Mouse (Mus musculus) embryonic facial prominence, embryonic 11.5 days (tissue): ENCODE results near the gene Cltb. TPM values are rescaled to one million over a fixed set of nuclear protein-coding genes. Genes with fewer than 3 reads are reported as not detected.

Experiments
- ATAC-seq: fragments of 200-750 bp; cut with Nextera tagmentation; replicated peaks from 2 replicates; pipeline ENCODE4 v1.8.0; 2017; ENCODE audit warnings: low read depth; ENCODE audit not compliant: insufficient number of reproducible peaks, low FRiP score, low TSS enrichment
- DNase-seq: peaks from one replicate; pipeline ENCODE4 v3.0.0-alpha.2; 2015; ENCODE audit warnings: low spot score
- H3K27ac ChIP-seq: fragments of 300-500 bp; sonication (generic); replicated peaks from 2 replicates; pipeline ENCODE4 v1.5.1; 2014; ENCODE audit warnings: mild to moderate bottlenecking, low read depth, low read length, control low read depth
- H3K27me3 ChIP-seq: fragments of 300-500 bp; sonication (generic); 2 replicates; pipeline ENCODE4 v1.6.1; 2014; ENCODE audit warnings: mild to moderate bottlenecking, low read length, moderate library complexity, mixed read lengths; ENCODE audit not compliant: control insufficient read depth, insufficient read depth
- H3K36me3 ChIP-seq: fragments of 300-500 bp; sonication (generic); replicated peaks from 2 replicates; pipeline ENCODE4 v1.6.1; 2014; ENCODE audit warnings: low read depth, mild to moderate bottlenecking, low read length, moderate library complexity, mixed read lengths; ENCODE audit not compliant: control insufficient read depth, insufficient read depth
- H3K4me1 ChIP-seq: fragments of 300-500 bp; sonication (generic); 2 replicates; pipeline ENCODE4 v1.6.1; 2014; ENCODE audit warnings: low read length, mixed read lengths; ENCODE audit not compliant: control insufficient read depth, insufficient read depth
- H3K4me2 ChIP-seq: fragments of 300-500 bp; sonication (generic); 2 replicates; pipeline ENCODE4 v1.6.1; 2014; ENCODE audit warnings: low read depth, mild to moderate bottlenecking, control low read depth, low read length, moderate library complexity
- H3K4me3 ChIP-seq: fragments of 300-500 bp; sonication (generic); 2 replicates; pipeline ENCODE4 v1.5.1; 2014; ENCODE audit warnings: low read depth, low read length, control low read depth
- H3K9ac ChIP-seq: fragments of 300-500 bp; sonication (generic); replicated peaks from 2 replicates; pipeline ENCODE4 v1.6.1; 2014; ENCODE audit warnings: mild to moderate bottlenecking, control low read depth, low read length
- H3K9me3 ChIP-seq: fragments of 300-500 bp; sonication (generic); replicated peaks from 2 replicates; pipeline ENCODE4 v1.6.1; 2016; ENCODE audit warnings: mild to moderate bottlenecking, low read length, inconsistent platforms, mixed read lengths; ENCODE audit not compliant: control insufficient read depth
- WGBS: fragments of 180-500 bp; shearing (Covaris S2); extraction: QIAGEN DNeasy Blood & Tissue Kit; methylation state at CpG from one replicate; pipeline ENCODE4 v1.1.7; 2014; 5-methylcytosine and 5-hydroxymethylcytosine counted together
- polyA plus RNA-seq: library from polyadenylated mRNA; unstranded; fragments of >200 nt; fragmentation: Nextera tagmentation; extraction: Ambion mirVana; gene quantifications from 2 replicates; pipeline ENCODE4 v1.2.1, GENCODE M21; 2014

The Cltb gene
- polyA plus RNA-seq, 1 experiment from 2014 or later: 19.4 TPM

- H3K9me3 ChIP-seq: no peaks in the 10 kb centered on the region
- DNase-seq (no peak), ATAC-seq (no peak)
- H3K27me3 ChIP-seq: peaks cover 4% of the 10 kb centered on the region; the same call in 1 of the 2 replicates
- no peaks in the 10 kb centered on the region for H3K36me3 ChIP-seq
- H3K4me2 ChIP-seq: no peak overlapping the region
- H3K4me3 ChIP-seq: no peak overlapping the region
- no peak overlapping the region for H3K27ac ChIP-seq
- H3K9ac ChIP-seq: no peak overlapping the region
- H3K4me1 ChIP-seq: no peaks in the 10 kb centered on the region
- 70% methylated on average over 5 of the region's 5 CpGs for WGBS
Observed at GRCm38 (mm10) chr13:54607204-54607603, 3.9 kb downstream of the Cltb start.

GRCm38 (mm10) chr13:54605426-54605825 is 5.7 kb downstream of the Cltb start:
- no peaks in the 10 kb centered on the region for H3K36me3 ChIP-seq
- WGBS: 70% methylated on average over 5 of the region's 5 CpGs
- DNase-seq (no peak), ATAC-seq (no peak)
- no peaks in the 10 kb centered on the region for H3K4me1 ChIP-seq
- no peak overlapping the region for H3K9ac ChIP-seq
- no peak overlapping the region for H3K27ac ChIP-seq
- H3K4me2 ChIP-seq: no peak overlapping the region
- no peak overlapping the region for H3K4me3 ChIP-seq
- H3K27me3 ChIP-seq: no peaks in the 10 kb centered on the region
- H3K9me3 ChIP-seq: no peaks in the 10 kb centered on the region

GRCm38 (mm10) chr13:54604221-54604620 is 6.9 kb downstream of the Cltb start:
- H3K27ac ChIP-seq: no peak overlapping the region
- no peaks in the 10 kb centered on the region for H3K36me3 ChIP-seq
- DNase-seq (no peak), ATAC-seq (no peak)
- H3K9me3 ChIP-seq: no peaks in the 10 kb centered on the region
- whole genome bisulfite sequencing: 56% methylated on average over 4 of the region's 4 CpGs
- no peak overlapping the region for H3K4me2 ChIP-seq
- H3K9ac ChIP-seq: no peak overlapping the region
- no peaks in the 10 kb centered on the region for H3K4me1 ChIP-seq
- no peaks in the 10 kb centered on the region for H3K27me3 ChIP-seq
- no peak overlapping the region for H3K4me3 ChIP-seq

- DNase-seq (no peak), ATAC-seq (no peak)
- Histone ChIP-seq H3K9me3 (no peaks in the 10 kb centered on the region), H3K4me2 (no peak overlapping the region), H3K27ac (no peak overlapping the region), H3K4me1 (no peaks in the 10 kb centered on the region), H3K27me3 (no peaks in the 10 kb centered on the region), H3K36me3 (no peaks in the 10 kb centered on the region), H3K9ac (no peak overlapping the region), H3K4me3 (no peak overlapping the region)
Observed at GRCm38 (mm10) chr13:54603501-54603900, 7.6 kb downstream of the Cltb start.

GRCm38 (mm10) chr13:54602639-54603111 is 8.5 kb downstream of the Cltb start:
- H3K27ac ChIP-seq: no peak overlapping the region
- WGBS: 41% methylated on average over 3 of the region's 3 CpGs
- H3K4me2 ChIP-seq: no peak overlapping the region
- H3K4me3 ChIP-seq: no peak overlapping the region
- no peak overlapping the region for H3K9ac ChIP-seq
- ATAC-seq: no peak
- H3K36me3 ChIP-seq: no peaks in the 10 kb centered on the region
- H3K27me3 ChIP-seq: no peaks in the 10 kb centered on the region
- DNase-seq: no peak
- H3K4me1 ChIP-seq: no peaks in the 10 kb centered on the region
- no peaks in the 10 kb centered on the region for H3K9me3 ChIP-seq

- Histone ChIP-seq H3K27me3 (no peaks in the 10 kb centered on the region), H3K9ac (no peak overlapping the region), H3K9me3 (no peaks in the 10 kb centered on the region), H3K4me1 (no peaks in the 10 kb centered on the region), H3K27ac (no peak overlapping the region), H3K4me2 (no peak overlapping the region), H3K36me3 (no peaks in the 10 kb centered on the region; the same call in 1 of the 2 replicates), H3K4me3 (no peak overlapping the region)
- no peak for ATAC-seq
- 90% methylated on average over 12 of the region's 12 CpGs for WGBS
- no peak for DNase-seq
Observed at GRCm38 (mm10) chr13:54598622-54599143, 12.5 kb downstream of the Cltb start.

GRCm38 (mm10) chr13:54596870-54597269 is 14.3 kb downstream of the Cltb start:
- Histone ChIP-seq H3K4me3 (no peak overlapping the region), H3K36me3 (no peaks in the 10 kb centered on the region; the same call in 1 of the 2 replicates), H3K9me3 (no peaks in the 10 kb centered on the region), H3K27me3 (no peaks in the 10 kb centered on the region), H3K4me1 (no peaks in the 10 kb centered on the region), H3K27ac (no peak overlapping the region), H3K9ac (no peak overlapping the region), H3K4me2 (no peak overlapping the region)
- WGBS: 70% methylated on average over 5 of the region's 5 CpGs
- DNase-seq (no peak), ATAC-seq (no peak)

GRCm38 (mm10) chr13:54596107-54596690 is 14.9 kb downstream of the Cltb start:
- no peak for DNase-seq
- H3K36me3 ChIP-seq: no peaks in the 10 kb centered on the region; the same call in 1 of the 2 replicates
- no peaks in the 10 kb centered on the region for H3K27me3 ChIP-seq
- no peak overlapping the region for H3K27ac ChIP-seq
- 86% methylated on average over 8 of the region's 8 CpGs for WGBS
- H3K4me3 ChIP-seq: no peak overlapping the region
- H3K4me1 ChIP-seq: 0 out of 2 replicates have a peak, but pooled peaks cover 5% of the 10 kb centered on the region
- H3K4me2 ChIP-seq: no peak overlapping the region
- no peak for ATAC-seq
- H3K9me3 ChIP-seq: no peaks in the 10 kb centered on the region
- H3K9ac ChIP-seq: no peak overlapping the region
